Mouse (Mus musculus) ES-E14 (cell line): ENCODE data around the gene Hoxa5. TPM values are rescaled to one million over a fixed set of nuclear protein-coding genes. Genes with fewer than 3 reads are reported as not detected.

Experiments
- DNase-seq: peaks from one replicate; pipeline ENCODE4 v3.0.0-alpha.2; 2013; ENCODE audit warnings: low read depth, low spot score
- H3K27ac ChIP-seq: 2 replicates; pipeline ENCODE4 v1.5.1; 2012; ENCODE audit warnings: low read depth, mild to moderate bottlenecking, low read length, moderate library complexity, mixed read lengths; ENCODE audit not compliant: poor library complexity, insufficient read depth, severe bottlenecking
- H3K36me3 ChIP-seq: 2 replicates; pipeline ENCODE4 v1.6.1; 2012; ENCODE audit warnings: mild to moderate bottlenecking, low read length, moderate library complexity, mixed read lengths; ENCODE audit not compliant: control insufficient read depth, poor library complexity, insufficient read depth, severe bottlenecking
- H3K4me1 ChIP-seq, 2 experiments: fragments of 150-350 bp in 1 of 2; sonication (generic) in 1 of 2; 2 replicates each; pipeline ENCODE4 v1.6.1; 2012; ENCODE audit warnings: low read length in 2 of 2, mild to moderate bottlenecking in 1 of 2, mixed read lengths in 1 of 2; ENCODE audit not compliant: control insufficient read depth in 2 of 2, insufficient read depth in 2 of 2, poor library complexity in 1 of 2
- H3K4me3 ChIP-seq, 2 experiments: fragments of 150-350 bp in 1 of 2; sonication (generic) in 1 of 2; 2 replicates each; pipeline ENCODE4 v1.5.1; 2012; ENCODE audit warnings: low read length in 2 of 2, low read depth in 1 of 2, mild to moderate bottlenecking in 1 of 2, mixed read lengths in 1 of 2; ENCODE audit not compliant: insufficient read depth in 1 of 2, poor library complexity in 1 of 2, severe bottlenecking in 1 of 2
- H3K9ac ChIP-seq: 2 replicates; pipeline ENCODE4 v1.6.1; 2012; ENCODE audit warnings: low read depth, mild to moderate bottlenecking, low read length, mixed read lengths; ENCODE audit not compliant: poor library complexity, insufficient read depth, severe bottlenecking
- H3K9me3 ChIP-seq: fragments of 150-350 bp; sonication (generic); 2 replicates; pipeline ENCODE4 v1.6.1; 2012; ENCODE audit warnings: low read depth, mild to moderate bottlenecking, low read length; ENCODE audit not compliant: control insufficient read depth, insufficient read depth
- CHD2 ChIP-seq: IDR thresholded peaks from 2 replicates; pipeline ENCODE4 v1.6.1; 2014; ENCODE audit warnings: mild to moderate bottlenecking, low read depth, low read length, inconsistent platforms
- HCFC1 ChIP-seq: IDR thresholded peaks from 2 replicates; pipeline ENCODE4 v1.6.1; 2012; ENCODE audit warnings: low read length, inconsistent platforms, borderline replicate concordance; ENCODE audit not compliant: insufficient read depth
- MAFK ChIP-seq: IDR thresholded peaks from 2 replicates; pipeline ENCODE4 v1.6.1; 2014; ENCODE audit warnings: mild to moderate bottlenecking, low read depth, low read length, inconsistent platforms; ENCODE audit not compliant: insufficient read depth
- ZC3H11A ChIP-seq: IDR thresholded peaks from 2 replicates; pipeline ENCODE4 v1.6.1; 2012; ENCODE audit warnings: low read depth, mild to moderate bottlenecking, inconsistent platforms, low read length, borderline replicate concordance
- ZNF384 ChIP-seq: IDR thresholded peaks from 2 replicates; pipeline ENCODE4 v1.6.1; 2012; ENCODE audit warnings: low read depth, low read length, inconsistent platforms
- in situ Hi-C, 2 experiments: fragments of 600-800 bp; cut with MboI; formaldehyde crosslinking; loops; one replicate each; pipeline ENCODE4 v1.15.1; 2025; ENCODE audit warnings: low sequenced_read_pairs in 2 of 2, inconsistent platforms in 1 of 2; ENCODE audit not compliant: unreplicated experiment in 2 of 2
- total RNA-seq: library from RNA; depleted of rRNA; stranded (reverse); fragments of 300-350 nt; gene quantifications from 2 replicates; pipeline ENCODE4 v1.2.3, GENCODE M21; 2012; rRNA removed

Hoxa5 gene
- total RNA-seq, result 0.49 TPM in 1 of 2 replicates, not detected in the other

DNA sequence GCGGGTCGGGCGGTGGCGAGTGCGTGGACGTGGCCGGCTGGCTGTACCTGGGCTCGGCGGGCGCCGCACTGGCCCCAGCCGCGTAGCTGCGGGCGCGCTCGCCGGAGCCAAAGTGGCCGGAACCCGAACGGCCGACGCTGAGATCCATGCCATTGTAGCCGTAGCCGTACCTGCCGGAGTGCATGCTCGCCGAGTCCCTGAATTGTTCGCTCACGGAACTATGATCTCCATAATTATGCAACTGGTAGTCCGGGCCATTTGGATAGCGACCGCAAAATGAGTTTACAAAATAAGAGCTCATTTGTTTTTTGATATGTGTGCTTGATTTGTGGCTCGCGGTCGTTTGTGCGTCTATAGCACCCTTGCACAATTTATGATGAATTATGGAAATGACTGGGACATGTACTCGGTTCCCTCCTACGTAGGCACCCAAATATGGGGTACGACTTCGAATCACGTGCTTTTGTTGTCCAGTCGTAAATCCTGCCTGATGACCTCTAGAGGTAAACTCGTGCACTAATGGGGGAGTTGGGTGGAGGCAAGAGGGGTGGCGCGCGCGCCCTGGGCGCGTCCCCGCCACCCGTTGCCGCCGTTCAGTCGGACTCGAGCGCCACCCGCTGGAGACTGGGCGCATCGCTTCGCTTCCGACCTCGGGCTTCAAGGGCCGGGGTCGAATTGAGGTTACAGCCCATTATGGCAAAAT is at the start of gene Hoxa5:
Gene Hoxa5 (minus strand): TSS at position 538 of the 703 bp plus-strand sequence.
- Histone ChIP-seq H3K9me3 (no peaks in the 10 kb centered on the region), H3K27ac (no peak within 1 kb of the TSS), H3K4me1 (peaks cover 0 to 4% of the 10 kb centered on the region in 2 experiments; a peak in 1 of 4 replicates), H3K9ac (peak within 1 kb of the TSS; percentile 30), H3K36me3 (no peaks in the 10 kb centered on the region), H3K4me3 (peak within 1 kb of the TSS; percentile 54 to 72)
- DNase-seq, result no peak
- TF ChIP-seq ZNF384, result no peak
- TF ChIP-seq ZC3H11A, result peak; percentile 68; the same call in 1 of the 2 replicates
- in situ Hi-C loops, result loop anchor here in 1 of 2 experiments (25.0 kb wide), 1 partner anchor 592 kb away; no protein-coding TSS in a partner anchor

DNA sequence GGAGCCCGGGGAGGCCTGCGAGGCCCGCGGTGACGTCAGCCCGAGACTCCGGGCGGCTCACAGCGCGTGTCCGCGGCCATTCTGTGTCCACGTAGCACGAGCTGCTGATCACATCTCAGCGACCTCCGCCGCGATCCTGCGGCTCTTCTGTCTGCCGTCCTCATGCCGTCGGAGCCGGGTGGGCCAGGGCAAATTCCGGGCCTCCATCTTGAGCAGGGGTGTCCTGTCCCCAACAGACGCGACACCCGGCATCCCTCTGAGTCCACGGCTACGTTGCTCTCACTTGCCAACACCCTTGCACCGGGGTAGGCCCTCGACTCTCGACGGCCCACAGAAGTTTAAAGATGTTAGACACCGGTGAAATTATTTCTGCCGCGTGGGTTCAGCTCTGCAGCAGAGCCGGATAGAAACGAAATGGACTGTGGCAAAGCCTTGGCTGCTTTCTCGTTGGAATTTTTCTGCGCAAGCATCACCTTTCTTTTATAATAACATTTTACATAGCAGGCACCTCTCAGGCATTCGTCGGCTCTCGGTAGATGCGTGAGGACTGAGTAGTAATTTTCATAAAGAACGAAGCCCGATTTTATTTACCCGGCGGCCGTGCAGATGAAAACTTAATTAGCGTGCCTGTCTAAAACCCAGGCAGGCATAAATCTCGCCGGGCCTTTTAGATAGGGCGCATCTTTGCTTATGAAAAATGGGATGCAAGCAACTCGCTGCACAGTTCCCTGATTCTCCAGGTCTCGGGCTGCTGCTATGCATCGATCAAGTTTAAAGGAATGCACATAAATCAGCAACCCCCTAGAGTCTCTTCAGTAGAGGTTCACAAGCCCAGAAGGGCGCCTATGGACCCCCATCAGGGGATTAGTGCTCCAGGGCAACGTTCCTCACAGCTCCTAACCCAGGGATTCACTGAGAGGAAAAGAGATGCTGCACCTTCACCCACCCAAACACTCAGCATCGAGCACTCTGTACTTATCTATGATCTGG is 49.4 kb upstream of the Hoxa5 start:
- no peak overlapping the region for H3K27ac ChIP-seq

DNA sequence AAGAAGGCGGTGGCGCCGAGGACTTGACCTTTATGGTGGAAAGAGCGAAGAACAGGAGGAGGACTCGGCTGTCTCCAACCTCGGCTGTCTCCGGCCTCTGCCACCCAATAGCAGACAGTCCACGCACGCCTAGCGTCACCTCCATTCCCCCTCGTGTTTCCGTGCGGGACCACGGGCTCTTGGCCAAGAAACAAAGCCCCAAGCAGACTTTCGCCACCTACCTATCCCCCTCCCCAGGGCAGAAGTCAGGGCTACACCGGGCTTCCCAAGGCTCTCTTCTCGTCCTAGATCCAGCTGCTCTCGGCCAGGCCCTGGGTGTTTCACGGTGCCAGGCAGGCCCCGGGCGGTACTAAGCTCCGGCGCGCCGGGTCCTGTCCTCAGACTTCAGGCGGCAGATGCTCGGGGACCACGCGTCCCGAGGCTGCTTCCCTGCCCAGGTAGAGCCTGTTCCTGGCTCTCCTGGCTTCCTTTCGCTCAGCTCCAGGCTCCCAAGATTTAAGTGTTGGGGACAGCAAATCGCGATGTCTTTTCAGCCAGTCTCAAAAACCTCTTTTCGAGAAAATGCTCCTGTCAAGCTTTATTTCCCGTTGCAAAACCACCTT is 48.5 kb upstream of the Hoxa5 start:
- H3K4me1 ChIP-seq, result peaks cover 0 to 2% of the 10 kb centered on the region in 2 experiments; a peak in 1 of 4 replicates
- no peak for DNase-seq
- H3K4me3 ChIP-seq, result no peak overlapping the region
- H3K36me3 ChIP-seq, result no peaks in the 10 kb centered on the region
- no peaks in the 10 kb centered on the region for H3K9me3 ChIP-seq
- no peak overlapping the region for H3K9ac ChIP-seq
- H3K27ac ChIP-seq, result no peak overlapping the region
- in situ Hi-C loops, result loop anchor here (10.0 to 25.0 kb wide), 2 partner anchors 62 to 1034 kb away; partner anchors contain the start of genes Creb5 (in 1 of the 2) and Evx1 (in 1 of the 2)
- no peak for TF ChIP-seq HCFC1
- TF ChIP-seq ZNF384, result no peak
- no peak for TF ChIP-seq ZC3H11A

More for the DNA sequence above, 49.4 kb upstream of the Hoxa5 start:
- H3K4me3 ChIP-seq, result no peak overlapping the region
- TF ChIP-seq HCFC1 (no peak), MAFK (no peak), CHD2 (no peak), ZC3H11A (no peak)
- no peaks in the 10 kb centered on the region for H3K9me3 ChIP-seq
- in situ Hi-C loops, result loop anchor here (10.0 to 25.0 kb wide), 2 partner anchors 61 to 1033 kb away; partner anchors contain the start of genes Creb5 (in 1 of the 2) and Evx1 (in 1 of the 2)
- H3K9ac ChIP-seq, result no peak overlapping the region
- H3K4me1 ChIP-seq, result peaks cover 0 to 2% of the 10 kb centered on the region in 2 experiments; a peak in 1 of 4 replicates
- no peaks in the 10 kb centered on the region for H3K36me3 ChIP-seq
- no peak for DNase-seq

DNA sequence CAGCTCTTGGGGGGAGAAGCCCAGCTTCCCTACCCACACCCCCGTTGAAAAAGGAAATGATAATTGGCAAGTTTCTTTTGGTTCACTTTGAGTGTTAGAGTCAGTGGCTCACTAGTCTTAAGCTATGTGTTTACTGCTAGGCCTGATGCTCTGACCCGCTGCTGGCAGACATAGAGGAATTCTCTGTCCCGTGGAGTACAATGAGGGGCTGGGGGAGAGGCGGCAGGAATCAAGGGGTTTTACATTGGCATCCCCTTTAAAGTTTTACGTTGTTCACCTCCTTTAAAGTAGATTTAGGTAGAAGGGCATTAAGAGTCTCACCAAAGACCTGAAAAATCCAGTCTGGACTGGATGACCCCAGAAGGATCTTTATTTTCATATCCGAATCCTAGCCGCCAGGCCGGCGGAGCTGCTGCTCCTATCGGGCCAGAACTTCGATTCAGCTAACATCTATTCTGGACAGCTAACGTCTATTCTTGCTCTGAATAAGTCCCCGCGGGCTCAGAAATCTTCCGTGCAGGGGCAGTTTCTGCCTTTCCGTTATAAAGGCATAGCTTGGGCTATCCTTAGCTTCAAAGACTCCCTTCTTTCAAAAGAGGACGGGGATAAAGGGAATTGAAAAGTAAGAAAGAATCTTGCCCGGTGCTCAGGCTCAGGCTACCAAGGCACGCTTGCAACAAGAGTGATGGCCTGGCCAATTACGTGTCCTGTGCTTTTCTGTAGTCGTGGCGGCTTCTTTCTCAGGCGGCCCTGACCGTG is 47.8 kb upstream of the Hoxa5 start:
- Histone ChIP-seq H3K9me3 (no peaks in the 10 kb centered on the region), H3K4me1 (peaks cover 0 to 2% of the 10 kb centered on the region in 2 experiments; a peak in 1 of 4 replicates), H3K9ac (no peak overlapping the region), H3K36me3 (no peaks in the 10 kb centered on the region), H3K27ac (no peak overlapping the region), H3K4me3 (no peak overlapping the region)
- in situ Hi-C loops, result loop anchor here (10.0 to 25.0 kb wide), 2 partner anchors 63 to 1035 kb away; partner anchors contain the start of genes Creb5 (in 1 of the 2) and Evx1 (in 1 of the 2)
- DNase-seq, result no peak
- TF ChIP-seq CHD2 (no peak), ZC3H11A (no peak), ZNF384 (no peak), MAFK (no peak), HCFC1 (no peak)
